Mouse (Mus musculus) kidney, adult 2 months (tissue): ENCODE results near the gene Psors1c2.

Experiments
- CTCF ChIP-seq: fragments of 200-500 bp; conservative IDR thresholded peaks from 2 replicates; pipeline ENCODE4 v1.5.1; 2011; ENCODE audit warnings: low read depth, mild to moderate bottlenecking, control low read depth, low read length, moderate library complexity, mixed read lengths; ENCODE audit not compliant: insufficient read depth, insufficient read length
- POLR2A ChIP-seq: fragments of 200-500 bp; IDR thresholded peaks from one replicate; pipeline ENCODE4 v1.6.1; 2011; ENCODE audit warnings: low read depth, low read length, control low read depth

GRCm38 (mm10) chr17:35551881-35552414 is 18.9 kb downstream of the Psors1c2 start, which contains the start of gene Cdsn:
- TF ChIP-seq CTCF (no peak), POLR2A (no peak)
